Mouse (Mus musculus) heart, adult 2 months (tissue): Measurements from ENCODE around the gene Gda. TPM values are rescaled to one million over a fixed set of nuclear protein-coding genes. Genes with fewer than 3 reads are reported as not detected.
A peak's percentile ranks its signal among the peaks of the same experiment; 100 is the strongest.

Source experiments
- DNase-seq, 2 experiments: peaks; one replicate each; pipeline ENCODE4 v3.0.0; 2021
- H3K27ac ChIP-seq: fragments of 200-600 bp; 2 replicates; pipeline ENCODE4 v1.8.1; 2022
- H3K27me3 ChIP-seq: fragments of 200-500 bp; 2 replicates; pipeline ENCODE4 v1.6.1; 2012; ENCODE audit warnings: mild to moderate bottlenecking, low read length, inconsistent platforms, mixed read lengths; ENCODE audit not compliant: control insufficient read depth, insufficient read depth
- H3K36me3 ChIP-seq: fragments of 200-500 bp; 2 replicates; pipeline ENCODE4 v1.6.1; 2012; ENCODE audit warnings: low read length, inconsistent platforms; ENCODE audit not compliant: control insufficient read depth, insufficient read depth
- H3K4me1 ChIP-seq: fragments of 200-500 bp; 2 replicates; pipeline ENCODE4 v1.6.1; 2011; ENCODE audit warnings: low read length; ENCODE audit not compliant: control insufficient read depth, insufficient read depth
- H3K4me3 ChIP-seq: fragments of 200-600 bp; 2 replicates; pipeline ENCODE4 v1.8.1; 2022
- H3K79me2 ChIP-seq: fragments of 200-500 bp; replicated peaks from 2 replicates; pipeline ENCODE4 v1.6.1; 2012; ENCODE audit warnings: mild to moderate bottlenecking, inconsistent platforms, low read length, moderate library complexity, mixed read lengths; ENCODE audit not compliant: control insufficient read depth, insufficient read depth
- H3K9ac ChIP-seq: fragments of 200-500 bp; 2 replicates; pipeline ENCODE4 v1.6.1; 2012; ENCODE audit warnings: low read depth, mild to moderate bottlenecking, control low read depth, inconsistent platforms, low read length, mixed read lengths
- CTCF ChIP-seq: fragments of 200-600 bp; IDR thresholded peaks from 2 replicates; pipeline ENCODE4 v1.8.1; 2022; ENCODE audit warnings: antibody characterized with exemption, mild to moderate bottlenecking, moderate library complexity
- EP300 ChIP-seq: fragments of 200-500 bp; IDR thresholded peaks from 2 replicates; pipeline ENCODE4 v1.6.1; 2011; ENCODE audit warnings: low read depth, low read length, control low read depth; ENCODE audit not compliant: insufficient read depth
- POLR2A ChIP-seq: fragments of 200-500 bp; IDR thresholded peaks from 2 replicates; pipeline ENCODE4 v1.6.1; 2011; ENCODE audit warnings: mild to moderate bottlenecking, low read depth, low read length, control low read depth; ENCODE audit not compliant: insufficient read depth
- WGBS: fragments of 180-500 bp; shearing (Covaris S2); methylation state at CpG from one replicate; pipeline ENCODE4 v1.1.7; 2018; 5-methylcytosine and 5-hydroxymethylcytosine counted together
- intact Hi-C: fragments of 180-260 bp; cut with DNase I; formaldehyde crosslinking; loops from one replicate; pipeline ENCODE4 v1.15.1; 2025
- long read RNA-seq: library from polyadenylated mRNA; stranded (forward); transcript quantifications from one replicate; pipeline ENCODE4 v2.0.0, GENCODE M21; 2021
- polyA plus RNA-seq: library from polyadenylated mRNA; depleted of rRNA; stranded (reverse); fragments of >200 nt; gene quantifications from 2 replicates; pipeline ENCODE4 v1.2.3, GENCODE M21; 2012; rRNA removed
- total RNA-seq, 2 experiments: library from RNA; stranded (reverse); gene quantifications; 2 replicates each; pipeline ENCODE4 v1.2.3; 2021

Gda gene
- total RNA-seq (10 to 100 TPM; 17.5 to 38.7 TPM), polyA plus RNA-seq (4.3 and 5.0 TPM in 2 replicates)
- long read RNA-seq, full-length matches to known transcripts = 4 of 6 reads
- long read RNA-seq, partial matches to known transcripts = 0 of 6 reads
- long read RNA-seq, other reads (novel, unspliced or antisense) = 2 of 6 reads

GRCm38 (mm10) chr19:21473345-21473744 is at the start of gene Gda:
TSS of gene Gda (minus strand) at chr19:21473445.
- Histone ChIP-seq H3K79me2 (no peaks in the 10 kb centered on the region; the same call in 1 of the 2 replicates), H3K4me1 (peaks cover 3% of the 10 kb centered on the region; the same call in 1 of the 2 replicates), H3K4me3 (peak within 1 kb of the TSS; percentile 82), H3K36me3 (no peaks in the 10 kb centered on the region), H3K27ac (peak within 1 kb of the TSS; percentile 90), H3K9ac (peak within 1 kb of the TSS; percentile 80), H3K27me3 (peaks cover 1% of the 10 kb centered on the region; the same call in 1 of the 2 replicates)
- intact Hi-C loops = loop anchor here (5.0 kb wide), 1 partner anchor 201 kb away; the partner anchor contains the start of gene Zfand5
- no peak for DNase-seq
- 63% methylated on average over 2 of the region's 2 CpGs for WGBS
- TF ChIP-seq CTCF (no peak), POLR2A (no peak), EP300 (no peak)

- intact Hi-C loops = no loop called here
- DNase-seq = no peak
- Histone ChIP-seq H3K4me3 (no peak overlapping the region), H3K9ac (no peak overlapping the region), H3K4me1 (no peaks in the 10 kb centered on the region), H3K27me3 (no peaks in the 10 kb centered on the region), H3K36me3 (no peaks in the 10 kb centered on the region), H3K79me2 (no peaks in the 10 kb centered on the region), H3K27ac (no peak overlapping the region)
- WGBS = 57% methylated on average over 2 of the region's 2 CpGs
- no peak for TF ChIP-seq POLR2A
- no peak for TF ChIP-seq CTCF
- no peak for TF ChIP-seq EP300
These were observed 47.0 kb upstream of the Gda start for GRCm38 (mm10) chr19:21520280-21520679.

GRCm38 (mm10) chr19:21510116-21510515 is 36.9 kb upstream of the Gda start:
- TF ChIP-seq CTCF (peak; percentile 83), POLR2A (no peak), EP300 (0 out of 2 replicates have a peak, but pooled peaks have one; percentile 17)
- Histone ChIP-seq H3K9ac (no peak overlapping the region), H3K27ac (no peak overlapping the region), H3K4me1 (no peaks in the 10 kb centered on the region), H3K4me3 (no peak overlapping the region), H3K79me2 (no peaks in the 10 kb centered on the region), H3K36me3 (no peaks in the 10 kb centered on the region), H3K27me3 (no peaks in the 10 kb centered on the region)
- DNase-seq = peak; percentile 32 to 50
- intact Hi-C loops = loop anchor here (1.0 kb wide), 1 partner anchor 137 kb away; no protein-coding TSS in a partner anchor
- WGBS = 50% methylated on average over 3 of the region's 3 CpGs

GRCm38 (mm10) chr19:21507561-21508232 is 34.5 kb upstream of the Gda start:
- H3K27me3 ChIP-seq = no peaks in the 10 kb centered on the region
- H3K36me3 ChIP-seq = no peaks in the 10 kb centered on the region
- WGBS = 66% methylated on average over 7 of the region's 7 CpGs
- H3K4me3 ChIP-seq = no peak overlapping the region
- DNase-seq = no peak
- intact Hi-C loops = no loop called here
- no peaks in the 10 kb centered on the region for H3K4me1 ChIP-seq
- TF ChIP-seq EP300 (no peak), CTCF (no peak), POLR2A (no peak)
- no peak overlapping the region for H3K27ac ChIP-seq
- no peak overlapping the region for H3K9ac ChIP-seq
- no peaks in the 10 kb centered on the region for H3K79me2 ChIP-seq

- no peak for DNase-seq
- H3K36me3 ChIP-seq = no peaks in the 10 kb centered on the region
- no peaks in the 10 kb centered on the region for H3K79me2 ChIP-seq
- no peak overlapping the region for H3K27ac ChIP-seq
- no peak overlapping the region for H3K4me3 ChIP-seq
- H3K4me1 ChIP-seq = no peaks in the 10 kb centered on the region
- no peaks in the 10 kb centered on the region for H3K27me3 ChIP-seq
- intact Hi-C loops = no loop called here
- WGBS = 85% methylated on average over 2 of the region's 2 CpGs
- no peak for TF ChIP-seq EP300
- TF ChIP-seq CTCF = no peak
- TF ChIP-seq POLR2A = no peak
- H3K9ac ChIP-seq = no peak overlapping the region
These were observed 33.9 kb upstream of the Gda start for GRCm38 (mm10) chr19:21507133-21507532.

- 64% methylated on average over 2 of the region's 2 CpGs for WGBS
- Histone ChIP-seq H3K4me1 (no peaks in the 10 kb centered on the region), H3K27me3 (no peaks in the 10 kb centered on the region), H3K36me3 (no peaks in the 10 kb centered on the region), H3K9ac (no peak overlapping the region), H3K4me3 (no peak overlapping the region), H3K79me2 (no peaks in the 10 kb centered on the region), H3K27ac (no peak overlapping the region)
- intact Hi-C loops = no loop called here
- DNase-seq = no peak
- no peak for TF ChIP-seq POLR2A
- no peak for TF ChIP-seq EP300
- TF ChIP-seq CTCF = no peak
These were observed 31.5 kb upstream of the Gda start for GRCm38 (mm10) chr19:21504716-21505115.
